Mouse (Mus musculus): ENCODE measurements around the gene Stat5a.

Gene Stat5a

DNA sequence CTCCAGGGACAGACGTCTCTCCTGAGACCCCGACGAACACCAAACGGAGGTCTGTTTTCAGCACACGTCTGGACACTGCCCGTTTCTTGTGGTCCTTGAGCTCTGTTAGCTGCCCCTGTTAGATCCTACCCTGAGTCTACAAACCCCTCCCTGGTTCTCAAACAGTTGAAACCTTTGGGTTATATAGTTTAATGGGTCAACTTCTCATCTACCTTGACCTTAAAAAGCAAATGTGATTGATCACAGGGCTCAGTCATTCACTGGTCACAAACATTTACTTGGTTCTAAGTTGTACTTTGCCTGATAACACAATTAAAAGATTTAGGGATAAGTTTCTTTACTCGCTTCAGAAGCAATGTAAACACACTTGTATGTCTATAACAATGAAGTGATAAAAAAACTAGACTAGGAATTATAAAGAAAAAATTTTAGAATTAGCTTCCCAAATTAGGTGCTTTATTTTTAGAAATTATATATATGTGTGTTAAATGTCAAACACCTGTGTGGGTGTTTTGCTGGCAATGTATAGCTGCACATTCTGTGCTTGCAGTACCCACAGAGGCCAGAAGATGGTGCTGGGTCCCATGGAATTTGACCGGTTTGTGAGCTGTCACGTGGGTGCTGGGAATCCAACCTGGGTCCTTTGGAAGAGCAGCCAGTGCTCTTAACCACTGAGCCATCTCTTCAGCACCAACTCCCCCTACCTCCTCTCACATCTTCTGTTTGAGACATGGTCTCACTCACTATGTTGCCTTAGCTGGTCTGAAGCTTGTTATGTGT is 22.0 kb upstream of the Stat5a start:
- DNase-seq (ENCODE audit: low spot score): no peak

DNA sequence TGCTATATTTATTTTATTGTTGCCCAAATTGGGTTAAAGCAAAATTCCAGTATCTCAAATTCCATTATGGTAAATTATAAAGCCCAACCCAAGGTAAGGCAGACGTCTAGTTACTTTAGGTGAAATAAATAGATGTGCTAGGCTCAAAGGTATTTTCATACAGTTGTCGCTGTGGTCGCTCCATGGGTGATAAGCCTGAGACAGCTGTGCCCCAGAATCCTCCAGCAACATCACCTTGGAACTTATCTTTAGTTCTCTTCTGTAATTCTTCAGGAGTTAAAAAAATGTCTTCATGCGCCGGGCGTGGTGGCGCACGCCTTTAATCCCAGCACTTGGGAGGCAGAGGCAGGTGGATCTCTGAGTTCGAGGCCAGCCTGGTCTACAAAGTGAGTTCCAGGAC is 20.3 kb upstream of the Stat5a start:
- DNase-seq (ENCODE audit: low spot score): no peak

DNA sequence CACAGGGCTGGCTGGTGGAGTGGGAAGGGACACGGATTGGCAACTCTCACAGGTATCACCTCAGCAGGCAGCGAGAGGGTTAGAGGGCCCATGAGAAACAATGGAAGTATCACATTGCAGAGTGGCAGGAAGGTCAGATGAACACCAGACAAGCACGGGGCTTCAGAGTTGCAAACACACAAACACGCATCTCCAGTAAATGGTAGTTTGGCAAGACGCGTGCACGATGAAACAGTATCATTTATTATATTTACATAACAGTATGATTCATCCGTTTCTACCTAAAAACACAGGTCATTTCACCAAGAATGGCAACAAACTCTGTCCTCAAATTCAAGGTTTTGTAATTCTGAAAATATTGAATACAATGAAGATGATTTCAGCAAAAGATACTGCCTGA is 19.6 kb upstream of the Stat5a start:
- no peak for DNase-seq (ENCODE audit: low spot score)

GRCm38 (mm10) chr11:100840866-100841265 is 18.3 kb upstream of the Stat5a start:
- no peak for DNase-seq (ENCODE audit: low spot score)

DNA sequence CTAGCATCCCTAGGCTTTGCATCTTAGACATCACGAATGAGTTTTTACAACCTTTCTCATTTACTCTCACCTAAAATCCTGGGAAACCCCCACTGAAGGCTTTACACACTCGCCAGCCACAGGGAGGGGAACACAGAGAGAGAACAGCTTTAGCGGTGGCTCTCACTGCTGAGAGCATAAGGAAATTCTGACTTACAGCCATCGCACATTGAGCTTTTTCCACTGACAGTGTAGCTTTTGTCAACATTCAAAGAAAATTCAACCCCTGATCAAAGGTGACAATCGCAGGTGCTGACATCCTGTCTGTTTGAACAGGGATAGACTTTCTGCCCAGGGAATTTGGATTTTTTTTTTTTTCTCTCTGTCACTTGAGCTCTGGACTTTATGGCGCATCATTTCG is 17.1 kb upstream of the Stat5a start:
- DNase-seq (ENCODE audit: low spot score): no peak

DNA sequence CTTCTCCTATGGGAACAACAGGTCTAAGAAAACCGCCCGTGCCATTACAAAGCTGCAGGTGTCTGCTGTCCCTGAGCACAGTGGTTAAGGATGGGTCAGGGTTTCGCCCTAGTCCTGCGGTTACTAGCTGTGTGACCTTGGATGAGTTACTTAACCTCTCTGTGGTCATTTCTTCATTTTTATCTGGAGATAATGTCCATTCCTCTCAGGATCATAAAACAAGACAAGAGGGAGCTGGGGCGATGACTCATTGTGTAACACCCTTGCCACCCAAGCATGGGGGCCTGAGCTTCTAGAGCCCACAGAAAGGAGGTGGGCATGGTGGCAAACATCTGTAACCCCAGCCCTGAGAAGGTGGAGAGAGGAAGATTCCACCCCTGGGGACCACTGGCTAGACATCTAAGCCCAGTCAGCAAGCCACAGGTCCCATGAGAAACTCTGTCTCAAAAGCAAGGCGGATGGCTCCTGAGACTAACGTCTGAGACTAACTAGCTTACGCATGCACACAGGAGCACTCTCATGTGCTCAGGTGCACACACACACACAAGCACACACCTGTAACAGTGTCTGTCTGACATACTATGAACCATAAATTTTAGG is 16.0 kb upstream of the Stat5a start:
- no peak for DNase-seq (ENCODE audit: low spot score)

DNA sequence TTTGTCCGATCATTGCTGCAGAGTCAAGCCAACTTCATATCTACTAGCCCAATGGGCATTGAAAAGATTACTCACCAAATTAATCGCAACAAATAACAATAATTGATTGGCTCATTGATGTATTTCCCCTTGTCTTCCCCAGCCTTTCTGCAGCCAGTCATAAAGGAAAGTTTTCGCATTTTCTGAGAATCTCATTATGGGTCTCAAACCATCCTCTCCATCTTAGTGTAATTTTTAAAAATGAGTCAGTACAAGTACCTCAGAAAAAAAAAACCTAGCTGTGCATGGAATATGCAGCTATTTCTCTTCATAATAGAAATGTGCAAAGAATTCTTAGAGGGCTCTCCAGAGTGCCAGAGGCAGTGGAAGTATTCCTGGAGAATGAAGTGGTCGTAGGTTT is 15.0 kb upstream of the Stat5a start:
- DNase-seq (ENCODE audit: low spot score): no peak

DNA sequence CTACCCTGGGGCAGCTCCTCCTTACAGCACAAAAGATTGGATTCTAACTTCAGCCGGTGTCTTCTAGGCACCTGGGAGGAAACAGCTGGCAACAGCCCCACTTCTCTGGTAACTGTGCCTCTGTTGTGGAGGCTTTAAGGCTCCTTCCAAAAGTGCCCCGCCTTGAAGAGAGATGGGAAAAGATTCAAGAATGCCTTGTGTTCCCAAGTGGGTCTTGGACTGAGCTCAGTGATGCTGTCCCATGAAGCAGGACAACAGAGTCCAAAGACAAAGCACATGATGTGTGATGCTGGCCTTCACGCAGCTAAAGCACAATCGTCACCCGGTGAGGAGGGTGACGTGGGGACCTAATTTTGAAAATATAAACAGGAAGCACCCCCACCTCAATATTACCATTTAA is 13.4 kb upstream of the Stat5a start:
- no peak for DNase-seq (ENCODE audit: low spot score)

DNA sequence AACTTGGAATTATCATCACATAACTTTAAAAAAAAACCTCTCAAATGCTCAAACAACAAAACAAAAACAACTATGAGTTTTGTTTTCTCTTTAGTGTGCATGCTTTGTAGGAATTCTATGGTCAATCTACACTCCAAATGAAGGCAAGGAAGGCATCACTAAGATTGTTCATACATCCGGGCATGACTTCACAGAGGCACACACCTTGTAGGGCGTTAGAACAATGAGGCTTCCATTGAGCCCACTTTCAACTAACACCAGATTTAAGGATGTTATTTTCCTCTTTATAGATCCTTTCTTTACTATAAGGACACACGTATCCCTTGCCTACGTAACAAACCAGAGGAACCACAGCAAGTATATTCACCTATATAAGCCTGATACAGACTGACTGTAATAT is 11.6 kb upstream of the Stat5a start:
- no peak for DNase-seq (ENCODE audit: low spot score)

GRCm38 (mm10) chr11:100848080-100848479 is 11.1 kb upstream of the Stat5a start:
- DNase-seq (ENCODE audit: low spot score): no peak

- DNase-seq (ENCODE audit: low spot score): no peak
Measured at GRCm38 (mm10) chr11:100848789-100849379, 10.3 kb upstream of the Stat5a start.

DNA sequence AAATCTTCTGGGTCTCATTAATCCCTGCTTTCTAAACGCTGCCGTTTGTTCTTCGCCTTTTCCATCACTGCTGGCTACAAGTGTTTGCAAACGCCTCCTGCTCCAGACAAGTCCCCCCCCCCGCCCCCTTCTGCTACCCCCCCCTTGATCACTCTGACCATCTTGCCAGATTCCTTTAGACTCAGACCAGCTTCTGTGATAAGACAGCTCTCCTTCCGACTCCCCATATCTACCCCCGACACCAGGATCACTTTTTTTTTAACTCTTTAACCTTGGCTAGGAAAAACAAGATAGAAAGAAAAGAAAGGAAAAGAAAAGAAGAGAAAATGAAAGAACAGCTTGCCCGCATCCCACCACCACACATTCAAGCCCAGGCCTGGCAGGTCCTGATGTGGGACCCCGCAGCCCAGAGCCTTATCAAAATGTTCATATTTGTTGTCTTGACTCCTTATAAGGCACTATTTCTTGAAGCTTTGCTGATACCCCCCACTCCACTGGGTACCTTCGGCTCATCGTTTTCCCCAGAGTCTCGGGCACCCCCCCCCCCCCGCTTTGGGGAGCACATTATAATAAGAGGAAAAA is 9.6 kb upstream of the Stat5a start:
- no peak for DNase-seq (ENCODE audit: low spot score)

DNA sequence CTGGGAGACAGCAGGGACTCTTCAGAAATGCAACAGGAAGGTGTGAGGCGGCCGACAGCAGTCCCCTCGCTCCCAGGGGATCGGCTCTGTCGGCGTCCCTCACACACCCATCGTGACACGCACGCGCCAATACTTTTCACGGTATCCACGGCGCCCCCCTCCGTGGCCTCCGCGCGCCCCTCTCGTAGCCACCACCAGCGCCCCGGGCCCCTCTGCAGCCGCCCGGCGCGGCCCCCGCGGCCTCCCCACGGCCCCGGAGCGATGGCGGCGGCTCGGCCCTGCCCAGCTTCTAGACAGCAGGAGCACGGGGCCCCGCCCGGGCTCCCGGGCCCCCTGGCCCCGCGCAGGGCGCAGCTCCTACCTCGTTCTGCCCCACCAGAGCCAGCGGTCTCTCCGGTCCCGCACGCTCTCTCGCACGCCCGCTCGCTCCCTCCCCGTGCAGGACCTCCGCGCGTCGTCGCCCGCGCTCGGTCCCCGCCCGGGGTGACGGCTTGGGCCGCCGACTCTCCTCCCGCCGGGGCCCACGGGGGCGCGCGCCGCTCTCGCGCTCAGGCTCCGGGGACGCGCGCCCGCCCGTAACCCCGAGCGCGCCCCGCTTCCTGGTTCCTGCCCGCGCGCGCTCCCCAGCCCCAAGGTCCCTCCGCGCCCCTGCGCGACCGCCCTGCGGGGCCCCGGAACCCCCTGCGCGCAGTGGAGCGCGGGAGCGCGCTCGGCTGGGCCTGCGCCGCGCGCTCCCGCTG is 8.9 kb upstream of the Stat5a start, which contains the start of gene Stat5b:
Gene Stat5b (minus strand): TSS at position 687 of the 740 bp plus-strand sequence.
- DNase-seq (ENCODE audit: low spot score): peak; percentile 83

DNA sequence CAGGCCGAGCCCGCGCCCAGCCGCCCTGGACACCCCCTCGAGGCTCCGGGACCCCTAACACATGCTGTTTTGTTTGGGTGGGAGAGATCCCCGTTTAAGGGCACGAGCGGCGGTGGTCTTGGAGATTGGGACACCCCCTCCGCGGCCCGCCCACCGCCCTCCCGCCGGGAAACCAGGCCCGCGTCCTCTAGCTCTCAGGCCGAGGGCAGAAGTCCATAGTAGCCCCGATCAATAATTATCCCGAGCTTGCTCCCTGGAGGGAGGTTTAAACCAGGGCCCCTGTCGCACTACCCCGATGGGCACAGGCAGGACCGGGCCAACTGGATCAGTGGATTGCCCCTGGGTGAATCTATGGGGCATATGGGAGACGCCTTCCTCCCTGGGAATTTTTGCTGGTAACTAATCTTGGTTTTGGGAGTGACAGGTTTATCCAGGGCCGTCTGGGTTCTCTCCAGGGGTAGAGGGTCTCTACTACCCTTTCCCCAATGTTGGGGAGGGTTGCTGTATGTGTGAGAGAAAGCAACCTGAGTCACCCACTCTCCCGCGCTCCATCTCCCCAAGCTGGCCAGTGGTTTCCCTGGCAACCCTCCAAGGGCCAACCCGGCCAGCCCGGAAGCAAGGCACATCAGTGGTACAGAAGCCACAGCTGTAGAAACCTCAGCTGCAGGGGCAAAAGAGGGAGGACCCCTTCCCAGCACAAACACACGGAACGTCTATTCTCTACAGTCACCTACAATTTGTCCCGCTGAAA is 8.2 kb upstream of the Stat5a start:
- DNase-seq (ENCODE audit: low spot score): peak; percentile 68

GRCm38 (mm10) chr11:100852088-100852487 is 7.1 kb upstream of the Stat5a start:
- DNase-seq (ENCODE audit: low spot score): no peak

DNA sequence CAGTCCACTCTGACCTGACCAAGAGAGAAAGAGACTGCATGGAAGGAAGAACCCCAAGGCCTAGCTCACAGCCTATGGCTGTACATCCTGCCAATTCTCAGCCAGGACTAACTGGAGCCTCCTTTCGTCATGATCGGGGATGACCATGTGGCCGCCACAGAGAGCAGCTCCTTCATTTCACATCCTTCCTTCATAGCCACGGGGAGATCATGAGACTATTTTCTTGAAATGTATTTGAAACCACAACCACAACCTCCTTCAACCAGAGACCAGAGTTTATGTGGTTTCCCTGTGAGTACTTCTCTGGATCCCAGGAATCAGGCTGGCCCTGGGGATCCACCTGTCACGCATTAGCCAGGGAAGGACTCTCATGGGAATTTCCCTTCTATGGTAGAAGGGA is 6.1 kb upstream of the Stat5a start:
- DNase-seq (ENCODE audit: low spot score): no peak

- DNase-seq (ENCODE audit: low spot score): no peak
Measured at GRCm38 (mm10) chr11:100854268-100854667, 4.9 kb upstream of the Stat5a start.

GRCm38 (mm10) chr11:100855178-100855577 is 4.0 kb upstream of the Stat5a start:
- DNase-seq (ENCODE audit: low spot score): no peak

- no peak for DNase-seq (ENCODE audit: low spot score)
Measured at GRCm38 (mm10) chr11:100857960-100858359, 1.2 kb upstream of the Stat5a start.

- no peak for DNase-seq (ENCODE audit: low spot score)
Measured at GRCm38 (mm10) chr11:100859579-100860075, 476 bp downstream of the Stat5a start.
